Mouse (Mus musculus) bone marrow, adult 2 months (tissue): ENCODE results near the gene Hkdc1. TPM values are rescaled to one million over a fixed set of nuclear protein-coding genes. Genes with fewer than 3 reads are reported as not detected.
A peak's percentile ranks its signal among the peaks of the same experiment; 100 is the strongest.

Experiments
- H3K27ac ChIP-seq: fragments of 200-500 bp; 2 replicates; pipeline ENCODE4 v1.5.1; 2012; ENCODE audit warnings: low read depth, mild to moderate bottlenecking, control low read depth, inconsistent platforms, low read length; ENCODE audit not compliant: control insufficient read depth, poor library complexity, insufficient read depth
- H3K4me1 ChIP-seq: fragments of 200-500 bp; 2 replicates; pipeline ENCODE4 v1.6.1; 2011; ENCODE audit warnings: low read length; ENCODE audit not compliant: control insufficient read depth, insufficient read depth
- H3K4me3 ChIP-seq: fragments of 200-500 bp; replicated peaks from 2 replicates; pipeline ENCODE3; 2011; ENCODE audit warnings: mild to moderate bottlenecking, low read depth, low read length, control low read depth; ENCODE audit not compliant: control insufficient read depth
- CTCF ChIP-seq: fragments of 200-500 bp; IDR thresholded peaks from 2 replicates; pipeline ENCODE4 v1.5.1; 2011; ENCODE audit warnings: low read length, control low read depth; ENCODE audit not compliant: control insufficient read depth, insufficient read depth
- POLR2A ChIP-seq: fragments of 200-500 bp; IDR thresholded peaks from 2 replicates; pipeline ENCODE4 v1.6.1; 2011; ENCODE audit warnings: low read depth, mild to moderate bottlenecking, control low read depth, low read length, borderline replicate concordance; ENCODE audit not compliant: control insufficient read depth
- whole genome bisulfite sequencing: fragments of 180-500 bp; shearing (Covaris S2); methylation state at CpG from one replicate; pipeline ENCODE4 v1.1.7; 2018; 5-methylcytosine and 5-hydroxymethylcytosine counted together
- polyA plus RNA-seq: library from polyadenylated mRNA; stranded (reverse); fragments of >200 nt; gene quantifications from 2 replicates; pipeline ENCODE4 v1.2.4, GENCODE M21; 2011; ENCODE audit warnings: low replicate concordance; ENCODE audit not compliant: missing spikeins, insufficient read depth, insufficient read length

The Hkdc1 gene
- polyA plus RNA-seq, 1 experiment: not detected

DNA sequence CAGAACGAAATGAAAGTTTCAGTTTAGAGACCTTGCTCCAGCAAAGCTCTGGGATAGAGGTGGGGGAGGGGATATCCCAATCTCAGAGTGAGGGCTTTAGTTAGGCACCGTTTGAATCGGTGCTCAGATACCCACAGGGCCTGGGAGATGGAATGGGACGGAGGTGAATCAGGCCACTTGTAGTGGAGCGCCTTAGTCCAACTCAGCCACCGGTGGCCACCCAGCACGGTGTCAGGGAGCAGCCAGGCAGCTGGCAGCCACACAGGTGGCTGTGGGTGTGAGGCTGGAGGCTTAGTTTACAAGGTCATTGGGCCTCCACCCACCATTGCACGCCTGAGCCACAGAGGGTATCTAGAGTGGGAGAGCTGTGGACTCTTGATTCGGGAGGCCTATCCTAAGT is 84.1 kb downstream of the Hkdc1 start:
- Histone ChIP-seq H3K27ac (0 out of 2 replicates have a peak overlapping the region, but pooled peaks have one; percentile 11), H3K4me1 (peaks cover 3% of the 10 kb centered on the region), H3K4me3 (peak overlapping the region; percentile 97)
- no peak for TF ChIP-seq POLR2A
- TF ChIP-seq CTCF: no peak
- 63% methylated on average over 9 of the region's 9 CpGs for WGBS

DNA sequence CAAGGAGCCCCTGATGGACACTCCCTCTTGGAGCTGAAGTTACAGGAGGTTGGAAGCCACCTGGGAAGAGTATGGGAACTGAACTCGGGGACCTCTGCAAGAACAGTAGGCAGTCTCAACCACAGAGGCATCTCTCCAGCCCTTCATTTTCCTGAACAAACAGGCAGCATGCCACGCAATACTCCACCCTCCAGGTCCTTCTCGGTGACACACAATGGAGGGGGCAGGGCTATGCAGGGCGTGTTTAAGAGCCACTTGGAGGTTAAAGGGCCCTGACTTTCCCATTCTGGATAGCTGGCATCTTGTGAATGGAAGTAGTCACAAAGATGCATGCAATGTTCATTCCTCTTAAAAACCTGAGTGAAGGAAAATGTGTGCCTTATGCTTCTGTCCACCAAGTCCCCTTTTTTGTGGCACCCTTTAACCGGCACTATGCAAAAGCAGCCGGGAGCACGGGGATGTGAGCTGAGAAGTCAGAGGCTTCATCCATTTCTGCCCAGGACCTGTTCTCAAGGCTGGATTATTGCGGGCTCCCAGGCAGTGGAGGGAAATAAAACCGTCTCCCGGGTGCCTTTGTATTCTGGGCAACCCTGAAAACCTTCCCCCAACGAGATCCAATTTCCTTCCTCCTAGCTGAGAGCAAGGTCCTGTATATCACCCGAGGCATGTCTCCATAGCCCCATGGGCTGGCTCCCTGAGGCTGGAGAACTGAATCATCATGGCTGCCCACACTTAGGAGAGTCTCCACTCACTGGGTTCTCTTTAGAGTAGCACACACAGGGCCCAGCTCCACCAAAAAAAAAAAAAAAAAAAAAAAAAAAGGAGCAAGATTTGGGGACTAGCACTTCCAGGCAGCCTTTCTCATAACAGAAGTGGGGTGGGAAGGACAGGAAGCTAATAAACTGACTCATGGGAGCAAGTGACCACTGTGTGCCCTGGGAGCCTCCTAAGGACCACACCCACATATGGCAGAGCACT is 85.4 kb downstream of the Hkdc1 start:
- Histone ChIP-seq H3K27ac (peak overlapping the region; percentile 33; the same call in 1 of the 2 replicates), H3K4me3 (no peak overlapping the region), H3K4me1 (peaks cover 3% of the 10 kb centered on the region)
- TF ChIP-seq POLR2A: no peak
- no peak for TF ChIP-seq CTCF
- 10% methylated on average over 12 of the region's 12 CpGs for WGBS

DNA sequence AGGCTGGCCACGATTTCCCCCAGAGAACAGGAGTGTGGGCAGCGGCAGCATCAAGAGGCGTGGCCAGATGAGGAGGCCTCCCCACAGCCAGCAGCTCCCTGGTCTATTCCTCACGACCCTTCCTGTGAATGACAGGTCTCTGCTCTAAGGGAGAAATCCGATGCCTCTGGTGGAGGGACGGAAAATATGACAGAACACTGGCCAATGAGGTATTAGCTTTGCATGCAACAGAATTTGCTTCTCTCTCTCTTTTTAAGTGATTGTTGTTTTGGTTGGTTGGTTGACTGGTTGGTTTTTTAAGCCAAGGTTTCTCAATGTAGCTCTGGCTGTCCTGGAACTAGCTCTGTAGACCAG is 86.9 kb downstream of the Hkdc1 start:
- WGBS: 22% methylated on average over 6 of the region's 6 CpGs
- TF ChIP-seq POLR2A (no peak), CTCF (no peak)
- Histone ChIP-seq H3K27ac (no peak overlapping the region), H3K4me3 (no peak overlapping the region), H3K4me1 (peaks cover 4% of the 10 kb centered on the region)

DNA sequence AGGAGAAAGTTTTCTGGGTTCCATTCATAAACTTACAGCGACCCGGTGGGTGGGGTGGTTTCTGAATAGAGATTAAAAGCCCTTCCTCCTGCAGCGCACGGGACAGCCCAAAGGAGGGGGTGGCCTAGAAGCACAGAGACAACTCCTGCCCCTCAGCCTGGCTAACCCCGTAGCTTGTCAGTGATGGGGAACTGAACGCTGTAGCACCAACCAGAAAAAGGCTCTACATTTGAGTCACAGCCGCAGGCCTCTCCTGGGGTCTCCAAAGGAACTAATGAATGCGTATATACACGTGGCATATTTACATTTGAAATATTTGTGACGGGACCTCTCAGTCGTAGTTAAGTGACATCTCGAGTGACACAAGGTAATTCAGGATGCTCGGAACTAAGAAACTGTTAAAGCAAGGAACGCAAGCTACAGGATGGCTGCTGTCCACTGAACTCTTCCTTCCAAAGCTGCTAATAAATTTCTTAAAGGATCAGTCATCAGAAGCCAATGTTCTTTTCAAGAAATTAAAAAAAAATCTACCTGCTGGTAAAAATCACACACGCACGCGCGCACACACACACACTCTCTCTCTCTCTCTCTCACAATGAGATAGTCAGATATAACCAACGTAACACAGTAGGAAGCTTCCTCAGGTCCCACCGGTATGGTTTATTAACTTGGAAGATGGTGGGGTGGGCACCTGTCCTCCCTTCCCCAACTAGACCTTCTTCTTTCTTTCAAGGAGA is 87.4 kb downstream of the Hkdc1 start:
- no peak overlapping the region for H3K4me3 ChIP-seq

DNA sequence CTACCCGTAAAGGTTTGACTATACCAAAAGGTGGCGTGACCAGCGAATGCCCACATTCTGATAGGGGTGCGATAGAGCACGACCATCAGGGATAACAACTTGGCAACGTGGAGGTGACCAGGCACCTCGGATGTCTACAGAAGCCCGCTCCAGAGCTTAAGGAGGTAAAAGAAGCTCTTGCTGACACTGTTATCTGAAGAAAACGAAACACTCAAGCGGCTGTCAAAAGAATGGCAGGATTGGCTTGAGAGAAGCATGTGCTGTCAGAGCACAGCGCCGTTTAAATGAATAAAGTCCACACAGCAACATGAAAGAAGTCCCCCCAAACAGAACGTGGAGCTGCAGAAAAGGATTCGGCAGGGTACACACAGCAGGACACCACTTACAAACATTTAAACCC is 89.0 kb downstream of the Hkdc1 start:
- WGBS: 73% methylated on average over 14 of the region's 14 CpGs
- TF ChIP-seq POLR2A: no peak
- no peak for TF ChIP-seq CTCF
- Histone ChIP-seq H3K4me1 (peaks cover 3% of the 10 kb centered on the region; the same call in 1 of the 2 replicates), H3K4me3 (no peak overlapping the region), H3K27ac (peak overlapping the region; percentile 85)

More for the DNA sequence above, 87.4 kb downstream of the Hkdc1 start:
- 67% methylated on average over 20 of the region's 20 CpGs for WGBS
- TF ChIP-seq CTCF (no peak), POLR2A (no peak)
- Histone ChIP-seq H3K27ac (no peak overlapping the region), H3K4me1 (peaks cover 4% of the 10 kb centered on the region)

Other genes with a start within 250 kb of the Hkdc1 start
- gene Tspan15, start 191.2 kb downstream of the Hkdc1 start, polyA plus RNA-seq: 2.7 and 5.3 TPM in 2 replicates
- gene Tacr2, start 170.1 kb downstream of the Hkdc1 start, polyA plus RNA-seq: not detected in 2 replicates
- gene Hk1, start 42.6 kb downstream of the Hkdc1 start, polyA plus RNA-seq: 55.8 and 93.6 TPM in 2 replicates
- gene 4930507D05Rik, start 27.0 kb upstream of the Hkdc1 start, polyA plus RNA-seq: not detected in 2 replicates
- gene Supv3l1, start 27.2 kb upstream of the Hkdc1 start, polyA plus RNA-seq: 19.5 and 28.8 TPM in 2 replicates
- 13.6 and 26.5 TPM in 2 replicates for gene Vps26a, start 64.3 kb upstream of the Hkdc1 start, polyA plus RNA-seq
- gene Srgn, start 105.0 kb upstream of the Hkdc1 start, polyA plus RNA-seq: 68.7 and 72.9 TPM in 2 replicates
- 6.1 TPM in 2 replicates for gene Kif1bp, start 156.0 kb upstream of the Hkdc1 start, polyA plus RNA-seq
- 22.0 and 36.6 TPM in 2 replicates for gene Ddx21, start 179.8 kb upstream of the Hkdc1 start, polyA plus RNA-seq
- 29.3 and 48.0 TPM in 2 replicates for gene Ddx50, start 228.7 kb upstream of the Hkdc1 start, polyA plus RNA-seq